Mouse (Mus musculus) embryonic facial prominence, embryonic 10.5 days (tissue): ENCODE results near the gene Masp1. TPM values are rescaled to one million over a fixed set of nuclear protein-coding genes. Genes with fewer than 3 reads are reported as not detected.

Experiments used
- DNase-seq: peaks from one replicate; pipeline ENCODE4 v3.0.0-alpha.2; 2017; ENCODE audit warnings: low spot score
- H3K27ac ChIP-seq: fragments of 300-500 bp; sonication (generic); replicated peaks from 2 replicates; pipeline ENCODE4 v1.5.1; 2016; ENCODE audit warnings: mild to moderate bottlenecking
- H3K27me3 ChIP-seq: fragments of 300-500 bp; sonication (generic); replicated peaks from 2 replicates; pipeline ENCODE4 v1.6.1; 2016; ENCODE audit warnings: low read depth, mild to moderate bottlenecking; ENCODE audit not compliant: poor library complexity, severe bottlenecking
- H3K36me3 ChIP-seq: fragments of 300-500 bp; sonication (generic); replicated peaks from 2 replicates; pipeline ENCODE4 v1.6.1; 2016; ENCODE audit warnings: mild to moderate bottlenecking, moderate library complexity
- H3K4me1 ChIP-seq: fragments of 300-500 bp; sonication (generic); 2 replicates; pipeline ENCODE4 v1.6.1; 2016
- H3K4me3 ChIP-seq: fragments of 300-500 bp; sonication (generic); 2 replicates; pipeline ENCODE4 v1.5.1; 2016; ENCODE audit warnings: mild to moderate bottlenecking, moderate library complexity
- H3K9me3 ChIP-seq: fragments of 300-500 bp; sonication (generic); 2 replicates; pipeline ENCODE4 v1.6.1; 2016; ENCODE audit warnings: mild to moderate bottlenecking
- WGBS: fragments of 180-500 bp; shearing (Covaris S2); methylation state at CpG from one replicate; pipeline ENCODE4 v1.1.7; 2016; 5-methylcytosine and 5-hydroxymethylcytosine counted together
- polyA plus RNA-seq: library from polyadenylated mRNA; unstranded; fragments of >200 nt; fragmentation: Nextera tagmentation; extraction: Ambion mirVana; gene quantifications from 2 replicates; pipeline ENCODE4 v1.2.1, GENCODE M21; 2016

Masp1 gene
- polyA plus RNA-seq, 1 experiment from 2014 or later = 4.5 TPM

GRCm38 (mm10) chr16:23449946-23450345, 70.7 kb downstream of the Masp1 start:
- H3K27ac ChIP-seq = no peak overlapping the region
- DNase-seq = no peak
- no peak overlapping the region for H3K4me3 ChIP-seq
- H3K9me3 ChIP-seq = no peaks in the 10 kb centered on the region
- H3K27me3 ChIP-seq = no peaks in the 10 kb centered on the region
- WGBS = 87% methylated on average over 2 of the region's 2 CpGs
- no peaks in the 10 kb centered on the region for H3K36me3 ChIP-seq
- H3K4me1 ChIP-seq = no peaks in the 10 kb centered on the region

GRCm38 (mm10) chr16:23444231-23444630, 76.4 kb downstream of the Masp1 start:
- DNase-seq = no peak
- Histone ChIP-seq H3K27ac (no peak overlapping the region), H3K9me3 (0 out of 2 replicates have a peak, but pooled peaks cover 3% of the 10 kb centered on the region), H3K27me3 (no peaks in the 10 kb centered on the region), H3K36me3 (no peaks in the 10 kb centered on the region), H3K4me3 (no peak overlapping the region), H3K4me1 (no peaks in the 10 kb centered on the region)
- 91% methylated on average over 4 of the region's 4 CpGs for WGBS

- no peak overlapping the region for H3K4me3 ChIP-seq
- H3K27me3 ChIP-seq = no peaks in the 10 kb centered on the region
- no peaks in the 10 kb centered on the region for H3K36me3 ChIP-seq
- H3K27ac ChIP-seq = no peak overlapping the region
- 0 out of 2 replicates have a peak, but pooled peaks cover under 1% of the 10 kb centered on the region for H3K9me3 ChIP-seq
- H3K4me1 ChIP-seq = no peaks in the 10 kb centered on the region
- WGBS = 75% methylated on average over 12 of the region's 12 CpGs
- DNase-seq = no peak
Measured at GRCm38 (mm10) chr16:23437404-23438166, 83.0 kb downstream of the Masp1 start.

GRCm38 (mm10) chr16:23429991-23430390, 90.6 kb downstream of the Masp1 start:
- Histone ChIP-seq H3K36me3 (no peaks in the 10 kb centered on the region), H3K27me3 (no peaks in the 10 kb centered on the region), H3K4me1 (no peaks in the 10 kb centered on the region), H3K4me3 (no peak overlapping the region), H3K9me3 (no peaks in the 10 kb centered on the region), H3K27ac (no peak overlapping the region)
- no peak for DNase-seq
- WGBS = 89% methylated on average over 8 of the region's 8 CpGs

- Histone ChIP-seq H3K4me3 (no peak within 1 kb of the TSS), H3K27ac (no peak within 1 kb of the TSS), H3K27me3 (no peaks in the 10 kb centered on the region), H3K4me1 (no peaks in the 10 kb centered on the region), H3K9me3 (no peaks in the 10 kb centered on the region), H3K36me3 (no peaks in the 10 kb centered on the region)
- WGBS = 91% methylated on average over 7 of the region's 7 CpGs
- no peak for DNase-seq
Measured at GRCm38 (mm10) chr16:23428647-23429319, 91.8 kb downstream of the Masp1 start, which contains the start of gene Rtp1. TSS of gene Rtp1 (plus strand) at chr16:23429133.

GRCm38 (mm10) chr16:23427701-23428100, 92.9 kb downstream of the Masp1 start:
- H3K4me1 ChIP-seq = no peaks in the 10 kb centered on the region
- H3K36me3 ChIP-seq = no peaks in the 10 kb centered on the region
- no peak for DNase-seq
- H3K27me3 ChIP-seq = no peaks in the 10 kb centered on the region
- H3K9me3 ChIP-seq = no peaks in the 10 kb centered on the region
- H3K4me3 ChIP-seq = no peak overlapping the region
- no peak overlapping the region for H3K27ac ChIP-seq
- 75% methylated on average over 1 of the region's 1 CpGs for WGBS

- Histone ChIP-seq H3K4me3 (no peak overlapping the region), H3K4me1 (no peaks in the 10 kb centered on the region), H3K9me3 (no peaks in the 10 kb centered on the region), H3K36me3 (no peaks in the 10 kb centered on the region), H3K27me3 (no peaks in the 10 kb centered on the region), H3K27ac (no peak overlapping the region)
- DNase-seq = no peak
- 66% methylated on average over 5 of the region's 5 CpGs for WGBS
Measured at GRCm38 (mm10) chr16:23423825-23424224, 96.8 kb downstream of the Masp1 start.

GRCm38 (mm10) chr16:23419565-23420085, 101.0 kb downstream of the Masp1 start:
- Histone ChIP-seq H3K9me3 (no peaks in the 10 kb centered on the region), H3K27ac (no peak overlapping the region), H3K4me3 (no peak overlapping the region), H3K27me3 (0 out of 2 replicates have a peak, but pooled peaks cover 5% of the 10 kb centered on the region), H3K4me1 (peaks cover 29% of the 10 kb centered on the region), H3K36me3 (no peaks in the 10 kb centered on the region)
- 91% methylated on average over 8 of the region's 8 CpGs for WGBS
- no peak for DNase-seq

GRCm38 (mm10) chr16:23417456-23418240, 103.0 kb downstream of the Masp1 start:
- 68% methylated on average over 13 of the region's 13 CpGs for WGBS
- H3K4me3 ChIP-seq = no peak overlapping the region
- H3K27me3 ChIP-seq = 0 out of 2 replicates have a peak, but pooled peaks cover 5% of the 10 kb centered on the region
- DNase-seq = no peak
- H3K36me3 ChIP-seq = no peaks in the 10 kb centered on the region
- H3K9me3 ChIP-seq = no peaks in the 10 kb centered on the region
- peaks cover 29% of the 10 kb centered on the region for H3K4me1 ChIP-seq
- H3K27ac ChIP-seq = 0 out of 2 replicates have a peak overlapping the region, but pooled peaks have one; percentile 7

GRCm38 (mm10) chr16:23416657-23417293, 103.8 kb downstream of the Masp1 start:
- Histone ChIP-seq H3K9me3 (no peaks in the 10 kb centered on the region), H3K36me3 (no peaks in the 10 kb centered on the region), H3K4me3 (peak overlapping the region; percentile 41), H3K27me3 (0 out of 2 replicates have a peak, but pooled peaks cover 5% of the 10 kb centered on the region), H3K27ac (peak overlapping the region; percentile 59), H3K4me1 (peaks cover 29% of the 10 kb centered on the region)
- 30% methylated on average over 9 of the region's 9 CpGs for whole genome bisulfite sequencing
- peak; percentile 38 for DNase-seq

- H3K27me3 ChIP-seq = 0 out of 2 replicates have a peak, but pooled peaks cover 5% of the 10 kb centered on the region
- no peaks in the 10 kb centered on the region for H3K9me3 ChIP-seq
- peak overlapping the region; percentile 41 for H3K4me3 ChIP-seq
- no peaks in the 10 kb centered on the region for H3K36me3 ChIP-seq
- WGBS = 24% methylated on average over 10 of the region's 10 CpGs
- peaks cover 29% of the 10 kb centered on the region for H3K4me1 ChIP-seq
- peak overlapping the region; percentile 59; the same call in 1 of the 2 replicates for H3K27ac ChIP-seq
- peak; percentile 64 for DNase-seq
Measured at GRCm38 (mm10) chr16:23416261-23416656, 104.4 kb downstream of the Masp1 start.

- no peaks in the 10 kb centered on the region for H3K9me3 ChIP-seq
- no peaks in the 10 kb centered on the region for H3K36me3 ChIP-seq
- H3K4me1 ChIP-seq = peaks cover 23% of the 10 kb centered on the region
- no peaks in the 10 kb centered on the region for H3K27me3 ChIP-seq
- H3K27ac ChIP-seq = no peak overlapping the region
- DNase-seq = no peak
- H3K4me3 ChIP-seq = no peak overlapping the region
- WGBS = 84% methylated on average over 6 of the region's 6 CpGs
Measured at GRCm38 (mm10) chr16:23412930-23413329, 107.7 kb downstream of the Masp1 start.
